Mouse (Mus musculus) heart, adult 11 months (tissue): ENCODE data around the gene Gm4969.

Experiments used
- DNase-seq: peaks from one replicate; pipeline ENCODE4 v3.0.0; 2022

Gm4969 gene

DNA sequence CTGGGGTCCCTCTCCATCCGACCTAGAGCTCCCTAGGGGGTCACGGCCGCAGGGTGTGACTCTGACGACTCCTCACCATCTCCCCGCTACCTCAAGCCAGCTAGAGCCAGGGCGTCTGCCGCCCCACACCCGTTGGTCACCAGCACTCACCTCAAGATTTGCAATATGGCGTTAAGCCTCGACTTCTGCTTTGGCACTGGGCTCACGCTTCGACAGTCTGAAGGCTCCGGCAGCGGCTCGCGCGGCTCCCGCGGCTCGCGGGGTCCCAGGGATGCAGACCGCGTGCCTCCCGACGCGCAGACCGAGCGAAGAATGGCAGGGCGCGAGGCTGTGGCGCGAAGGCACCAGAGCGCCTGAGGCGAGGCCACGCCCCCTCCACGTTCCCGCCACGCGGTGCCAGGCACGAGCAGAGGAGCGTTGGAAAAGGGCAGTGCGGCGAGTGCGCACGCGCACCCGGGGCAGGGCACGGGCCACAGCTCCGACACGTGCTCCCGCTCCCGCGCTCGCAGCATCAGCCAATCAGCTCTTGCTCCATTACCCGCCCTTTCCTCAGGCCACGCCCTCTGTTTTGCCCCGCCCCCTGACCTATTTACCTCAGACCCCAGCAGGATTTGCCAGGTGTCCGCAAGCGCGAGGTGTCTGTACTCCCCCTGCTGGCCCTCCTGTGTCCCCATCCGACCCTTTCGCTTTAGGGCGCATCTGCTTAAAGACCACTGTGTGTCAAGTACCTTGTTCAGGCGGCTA lies at the start of gene Gm4969:
TSS of gene Gm4969 (minus strand) at position 341 of the 744 bp plus-strand sequence.
- DNase-seq, result peak; percentile 97

DNA sequence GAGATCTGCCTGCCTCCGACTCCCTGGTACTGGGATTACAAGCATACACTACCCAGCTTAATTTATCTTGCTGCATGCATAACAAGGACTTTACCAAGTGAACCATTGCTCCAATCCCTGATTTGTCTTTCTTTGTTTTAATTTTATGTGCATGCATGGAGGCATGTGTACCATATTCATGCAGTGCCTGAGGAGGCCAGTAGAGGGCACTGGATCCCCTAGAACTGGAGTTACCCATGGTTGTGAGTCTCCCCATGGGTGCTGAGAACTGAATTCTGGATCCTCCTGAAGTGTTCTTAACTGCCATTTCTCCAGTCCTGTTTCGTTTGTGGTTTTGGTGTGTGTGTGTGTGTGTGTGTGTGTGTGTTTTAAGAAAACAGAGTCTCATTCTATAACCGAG lies 48.8 kb upstream of the Gm4969 start:
- no peak for DNase-seq

DNA sequence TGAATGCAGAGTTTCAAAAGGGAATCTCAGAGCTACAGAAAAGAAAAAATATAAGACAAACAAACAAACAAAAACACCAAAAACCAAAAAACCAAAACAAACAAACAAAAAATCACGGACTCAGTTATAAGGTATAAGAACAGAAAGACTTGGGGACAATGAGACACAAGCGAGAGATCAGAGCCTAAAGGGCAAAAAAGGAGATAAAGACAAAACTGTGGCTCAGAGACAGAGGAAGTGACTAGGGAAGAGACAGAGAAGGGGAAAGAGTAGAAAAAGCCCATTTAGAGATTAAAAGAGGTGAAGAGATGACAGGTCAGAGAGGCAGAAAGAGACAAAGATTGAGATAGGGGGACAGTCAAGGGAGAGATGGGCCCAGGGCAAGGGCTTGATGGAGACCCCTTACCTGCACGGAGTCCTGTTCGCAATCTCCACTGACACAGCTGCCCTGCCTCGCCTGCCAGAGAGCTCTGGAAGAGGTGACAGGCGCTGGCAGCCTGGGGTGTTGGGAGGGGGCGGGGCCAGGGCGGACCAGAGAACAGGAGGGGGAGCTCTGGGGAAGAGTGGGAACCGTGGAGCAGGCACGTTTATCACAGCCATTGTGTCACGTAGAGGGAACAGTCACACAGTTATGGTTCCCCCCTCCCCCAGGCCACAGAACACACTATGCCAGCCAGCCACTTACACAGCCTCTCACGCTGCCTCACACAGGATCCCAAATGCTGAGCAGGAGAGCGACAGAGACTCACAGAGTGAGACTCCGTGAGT lies 47.7 kb upstream of the Gm4969 start, which contains the start of gene Gipr:
TSS of gene Gipr (minus strand) at position 472 of the 768 bp plus-strand sequence.
- DNase-seq, result peak; percentile 96

DNA sequence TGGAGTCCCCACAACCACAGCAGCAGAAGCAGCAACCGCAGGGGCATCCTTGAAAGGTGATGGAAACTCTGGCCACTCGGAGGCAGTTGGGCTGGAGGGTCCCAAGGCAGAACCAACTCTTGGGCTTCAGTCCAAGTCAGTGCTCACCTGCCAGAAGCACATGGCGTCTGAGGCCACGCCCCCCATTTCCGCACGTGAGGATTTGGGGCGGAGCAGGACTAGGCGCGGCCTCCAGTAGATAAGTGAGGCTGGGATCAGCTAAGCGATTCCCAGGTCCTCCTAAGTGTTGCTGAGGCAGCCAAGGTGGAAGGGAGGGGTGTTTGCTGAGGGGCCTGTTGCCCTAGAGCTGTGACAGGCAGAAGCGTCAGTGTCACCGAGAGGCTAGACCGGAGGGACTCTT lies 46.8 kb upstream of the Gm4969 start:
- DNase-seq, result no peak

DNA sequence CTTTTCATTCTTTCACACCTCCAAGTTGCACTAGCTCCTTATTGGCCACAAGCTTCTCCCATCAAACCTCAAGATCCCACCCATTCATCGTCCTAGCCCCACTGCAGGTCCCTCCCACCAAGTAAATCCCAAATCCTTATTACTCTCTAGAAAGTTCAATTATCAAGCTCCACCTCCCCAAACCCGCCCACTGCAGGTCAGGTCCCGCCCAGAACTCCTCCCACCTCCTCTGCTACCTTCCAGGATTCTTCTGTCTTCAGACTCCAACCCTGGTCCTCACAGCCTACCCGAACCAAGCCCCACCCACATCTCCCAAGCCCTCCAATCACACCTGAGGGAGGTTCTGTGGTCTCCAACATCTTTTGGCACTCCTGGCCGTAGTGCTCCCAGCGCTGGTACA lies 46.0 kb upstream of the Gm4969 start:
- DNase-seq, result no peak

DNA sequence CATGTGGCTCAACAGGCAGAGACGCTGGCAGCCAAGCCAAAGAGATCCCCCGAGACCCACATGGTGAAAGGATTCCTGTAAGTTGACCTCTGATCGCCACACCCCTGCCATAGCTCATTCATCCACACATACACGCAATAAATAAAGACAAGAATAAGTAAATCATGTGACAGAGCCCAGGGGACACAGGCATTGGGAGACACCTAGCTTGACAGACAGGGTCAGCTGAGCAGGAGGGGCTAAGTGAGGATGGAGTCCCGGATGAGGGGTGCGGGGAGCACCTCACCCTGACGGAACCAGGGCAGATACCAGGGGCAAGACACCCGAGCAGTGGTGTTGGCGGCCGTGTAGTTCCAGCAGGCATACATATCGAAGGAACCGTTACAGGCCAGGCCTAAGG lies 45.6 kb upstream of the Gm4969 start:
- DNase-seq, result no peak

DNA sequence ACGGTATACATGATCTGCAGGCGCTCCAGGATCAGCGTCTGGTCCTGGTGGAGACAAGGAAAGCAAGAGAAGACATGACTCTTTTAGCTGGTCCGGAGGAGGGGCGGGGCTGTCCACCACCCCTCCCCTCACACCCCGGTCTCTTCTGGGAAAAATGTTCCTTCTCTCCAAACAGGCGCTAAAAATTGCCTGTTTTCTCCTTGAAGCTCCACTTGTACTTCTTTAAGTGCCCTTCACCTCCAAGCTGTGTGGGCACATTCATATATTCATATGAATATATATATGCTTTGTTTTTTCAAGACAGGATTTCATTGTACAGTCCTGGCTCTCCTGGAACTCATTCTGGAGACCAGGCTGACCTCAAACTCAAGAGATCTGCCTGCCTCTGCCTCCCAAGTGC lies 44.8 kb upstream of the Gm4969 start:
- DNase-seq, result no peak

DNA sequence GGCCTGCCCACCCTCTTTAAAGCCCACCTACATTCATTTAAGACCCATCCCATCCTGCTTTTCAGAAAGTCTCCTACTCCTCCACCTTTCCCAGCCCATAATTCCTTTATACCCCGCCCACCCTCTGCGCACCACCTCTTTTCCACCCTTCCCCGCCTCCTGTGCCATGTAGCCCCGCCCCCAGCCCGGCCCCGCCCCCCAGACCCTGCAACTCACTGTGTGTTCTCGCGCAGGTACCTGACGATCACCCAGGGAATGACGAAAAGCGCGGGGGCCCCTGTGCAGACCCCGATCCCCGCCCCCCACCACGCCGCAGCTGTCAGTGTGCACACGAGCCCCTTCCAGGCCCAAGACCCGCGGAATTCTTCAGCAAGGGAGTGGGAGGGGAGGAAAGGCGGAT lies 41.9 kb upstream of the Gm4969 start:
- DNase-seq, result no peak

DNA sequence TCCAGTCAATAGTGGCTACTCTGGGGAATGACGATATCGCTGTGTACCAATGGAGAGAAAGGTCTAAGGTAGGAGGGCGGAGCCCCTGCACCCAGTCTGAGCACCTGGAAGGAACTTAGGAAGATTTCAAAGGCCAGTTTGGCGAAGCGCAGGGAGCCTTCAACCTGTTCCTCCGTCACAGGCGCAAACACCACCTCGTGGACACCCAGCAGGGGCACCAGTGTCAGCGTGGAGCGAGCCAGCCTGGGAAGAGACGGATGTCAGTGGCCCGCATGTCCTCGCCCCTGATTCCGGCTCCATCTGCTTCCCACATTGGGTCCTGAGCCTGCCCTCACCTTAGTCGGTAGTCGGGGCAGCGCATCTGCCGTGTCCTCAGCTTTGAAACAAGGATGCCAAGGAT lies 41.2 kb upstream of the Gm4969 start:
- DNase-seq, result peak; percentile 90

DNA sequence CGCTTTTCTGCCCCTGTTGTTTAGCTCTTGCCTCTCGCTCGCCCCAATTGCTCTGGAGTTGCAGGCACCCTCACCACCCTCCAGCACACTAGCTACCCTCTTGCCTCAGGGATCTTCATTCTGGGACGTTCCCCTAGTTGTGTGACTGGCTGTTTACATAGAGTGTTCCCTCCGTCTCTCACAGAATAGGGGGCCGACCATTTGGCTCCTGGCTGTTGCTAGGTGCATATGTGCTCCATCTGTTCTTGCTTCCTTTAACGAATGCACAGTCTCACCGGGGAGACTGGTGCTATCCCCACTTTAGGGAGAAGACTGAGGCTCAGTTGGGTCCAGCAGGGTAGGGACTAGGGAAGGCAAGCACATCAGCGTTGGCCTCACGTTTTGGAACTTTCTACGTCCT lies 40.4 kb upstream of the Gm4969 start:
- peak; percentile 79 for DNase-seq

DNA sequence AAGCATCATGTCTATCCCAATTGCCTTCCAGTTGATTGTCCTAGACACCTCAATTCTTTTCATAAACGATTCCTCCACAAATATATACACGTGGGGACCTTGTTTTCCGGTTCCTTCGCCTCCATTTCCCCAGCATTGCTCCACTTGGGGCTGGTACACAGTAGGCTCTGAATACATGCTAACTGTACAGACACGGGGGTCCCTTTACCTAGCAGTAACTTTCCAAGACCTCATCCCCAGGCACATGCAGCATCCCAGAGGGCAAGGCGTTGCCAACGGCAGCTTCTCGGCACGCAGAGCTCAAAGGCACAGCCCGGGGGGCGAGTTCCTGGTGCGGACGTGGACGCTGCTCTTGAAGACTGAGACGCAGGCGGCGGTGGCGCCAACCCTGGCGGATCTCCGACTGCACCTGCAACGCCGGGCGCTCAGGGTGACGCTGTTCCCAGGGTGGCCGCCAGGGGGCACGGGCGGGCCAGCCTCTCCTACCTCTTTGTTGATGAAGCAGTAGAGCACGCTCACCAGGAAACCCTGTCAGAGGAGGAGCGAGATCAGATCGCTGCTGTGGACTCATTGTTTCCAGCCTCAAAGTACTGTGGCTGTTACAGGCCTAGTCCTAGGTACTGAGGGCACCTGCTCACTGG lies 39.1 kb upstream of the Gm4969 start:
- DNase-seq, result peak; percentile 98

DNA sequence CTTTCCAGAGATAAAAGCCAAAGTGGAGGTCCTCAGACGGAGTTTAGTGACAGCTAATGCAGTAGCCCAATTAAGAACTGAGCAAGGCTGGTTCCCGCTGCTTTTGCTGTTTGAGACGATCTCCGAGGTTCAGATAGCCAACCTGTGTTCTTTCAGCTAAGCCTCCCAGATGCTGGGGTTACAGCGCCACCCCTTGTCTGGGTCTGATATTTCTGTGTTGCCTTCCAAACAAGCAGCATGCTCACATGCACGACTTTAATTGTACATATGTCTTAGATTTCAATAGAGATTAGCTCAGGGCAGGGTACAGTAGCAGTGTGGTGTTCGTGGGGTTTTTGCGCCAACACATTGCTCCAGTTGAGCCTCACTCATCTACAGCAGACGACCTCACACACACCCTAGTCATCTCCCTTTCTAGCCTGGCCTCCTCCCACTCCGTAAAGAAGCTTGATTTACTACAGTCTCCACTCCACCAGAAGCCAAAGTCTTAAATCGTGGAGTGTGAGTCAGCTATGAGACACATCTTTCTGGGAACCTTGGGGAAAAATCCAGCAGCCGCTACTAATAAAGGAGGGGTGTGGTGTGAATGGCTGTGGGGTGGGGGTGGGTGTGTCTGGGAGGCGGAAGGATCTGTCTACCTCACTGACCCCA lies 37.8 kb upstream of the Gm4969 start:
- no peak for DNase-seq

DNA sequence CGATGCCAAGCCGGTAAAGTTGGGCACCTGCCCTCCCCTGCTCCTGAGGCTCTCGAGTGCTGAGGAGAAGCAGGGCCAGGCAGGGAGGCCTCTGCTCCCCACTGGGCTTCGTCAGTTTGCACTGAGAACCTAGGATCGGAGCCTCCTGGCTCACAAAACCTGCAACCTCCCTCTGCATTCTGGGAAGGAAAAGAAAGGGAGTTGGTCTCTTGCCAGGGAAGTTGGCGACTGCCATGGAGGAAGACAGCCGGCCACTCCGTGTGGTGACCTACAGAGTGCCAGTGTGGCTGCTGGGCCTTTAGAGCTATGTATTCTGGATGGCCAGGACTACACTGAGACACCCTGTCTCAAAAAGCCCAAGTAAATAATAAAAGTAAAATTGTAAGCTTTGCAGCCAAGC lies 36.6 kb upstream of the Gm4969 start:
- peak; percentile 82 for DNase-seq

DNA sequence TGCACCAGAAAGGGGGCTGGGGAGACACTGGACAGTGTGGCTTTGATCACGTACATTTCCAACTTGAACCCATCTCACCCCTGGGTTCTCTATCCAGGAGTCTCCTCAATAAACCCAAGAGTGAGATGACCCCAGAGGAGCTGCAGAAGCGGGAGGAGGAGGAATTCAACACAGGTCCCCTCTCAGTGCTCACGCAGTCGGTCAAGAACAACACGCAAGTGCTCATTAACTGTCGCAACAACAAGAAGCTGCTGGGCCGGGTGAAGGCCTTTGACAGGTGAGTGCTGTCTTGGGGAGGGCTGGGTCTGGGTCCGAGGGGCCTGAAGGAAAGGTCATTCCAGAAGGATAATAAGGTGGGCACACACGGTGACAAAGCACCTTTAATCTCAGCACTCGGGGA lies 33.0 kb upstream of the Gm4969 start:
- peak; percentile 92 for DNase-seq

DNA sequence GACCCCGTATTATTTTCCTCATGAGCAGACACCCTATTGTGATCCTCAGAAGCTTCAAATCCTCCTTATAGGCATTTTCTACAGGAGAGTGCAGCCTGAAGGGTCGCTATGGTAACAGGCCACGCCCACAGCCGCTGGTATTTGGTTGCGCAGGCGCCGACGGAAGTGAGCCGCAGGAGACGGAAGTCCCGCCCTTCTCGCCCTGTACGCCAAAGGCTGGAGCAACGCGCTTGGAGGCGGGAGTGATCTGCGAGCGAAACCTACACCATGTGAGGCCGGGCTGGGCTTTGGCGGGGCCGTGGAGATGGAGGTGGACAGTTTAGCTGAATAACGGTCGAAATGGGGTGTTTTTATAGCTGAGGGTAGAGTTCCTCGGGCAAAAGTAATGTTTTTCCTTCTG lies 31.5 kb upstream of the Gm4969 start, which contains the start of gene Snrpd2:
TSS of gene Snrpd2 (plus strand) at position 97 of the 400 bp plus-strand sequence.
- DNase-seq, result peak; percentile 99

DNA sequence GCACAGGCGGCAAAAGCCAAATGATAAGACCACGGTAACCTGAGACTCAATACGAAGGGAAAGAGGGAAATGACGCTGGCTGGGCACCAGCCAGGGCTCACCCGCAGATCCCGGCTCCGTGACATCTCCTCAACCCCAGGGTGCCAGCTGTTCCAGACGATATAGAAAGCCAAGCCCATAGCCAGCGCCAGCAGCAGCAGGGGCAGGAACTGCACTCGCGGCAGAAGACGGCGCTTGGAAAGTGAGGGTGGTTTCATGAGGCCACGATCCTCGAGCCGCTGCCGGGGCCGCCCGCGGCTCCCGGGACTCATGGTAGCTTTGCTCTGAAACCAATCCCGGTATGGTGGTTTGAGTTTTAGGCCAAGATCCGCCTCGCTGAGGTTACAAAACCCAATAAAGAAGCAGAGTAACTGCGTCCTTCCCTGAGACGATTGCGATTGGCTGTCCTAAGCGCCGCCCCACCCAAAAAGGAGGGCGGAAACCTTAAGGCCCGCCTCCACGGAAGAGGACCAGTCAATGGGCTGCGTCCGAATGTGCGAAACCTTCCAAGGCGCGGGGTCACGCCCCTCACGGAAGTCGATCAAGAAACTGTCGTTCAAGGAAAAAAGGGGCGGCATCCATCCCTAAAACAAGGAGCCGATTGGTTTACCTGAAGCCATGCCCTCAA lies 30.8 kb upstream of the Gm4969 start, which contains the start of gene Qpctl:
TSS of gene Qpctl (minus strand) at position 417 of the 667 bp plus-strand sequence.
- peak; percentile 100 for DNase-seq

DNA sequence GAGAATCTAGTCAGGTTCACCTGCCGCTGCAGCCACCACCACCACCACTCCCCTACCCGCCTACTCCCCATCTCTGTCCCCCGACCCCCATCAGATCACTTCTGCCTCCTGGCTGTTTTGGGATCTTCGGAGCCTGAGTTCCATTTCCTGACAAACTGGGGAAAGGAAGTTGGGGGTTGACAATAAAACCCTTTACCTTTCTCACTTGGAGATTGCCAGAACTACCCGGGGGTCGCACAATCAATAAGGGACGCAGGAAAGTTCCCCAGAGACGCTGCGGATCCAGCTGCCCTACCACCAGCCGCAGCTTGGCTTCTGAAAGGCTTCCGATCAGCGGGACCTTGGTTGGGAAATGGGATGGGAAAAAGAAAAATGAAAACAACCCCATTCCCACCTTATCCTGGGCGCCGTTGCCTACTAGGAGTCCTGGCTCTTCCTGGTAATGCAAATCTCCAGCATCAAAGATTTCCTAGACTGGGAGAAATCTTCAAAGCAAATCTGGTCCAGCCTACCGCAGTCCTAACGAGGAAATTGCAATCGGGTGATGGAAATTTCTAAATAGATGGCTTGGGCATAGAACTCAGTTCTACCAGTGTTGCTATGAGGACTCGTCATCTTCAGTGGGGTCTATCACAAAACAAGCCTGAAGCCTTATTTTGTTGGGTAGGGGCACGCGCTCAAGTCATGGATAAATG lies 30.2 kb upstream of the Gm4969 start:
- DNase-seq, result peak; percentile 87

DNA sequence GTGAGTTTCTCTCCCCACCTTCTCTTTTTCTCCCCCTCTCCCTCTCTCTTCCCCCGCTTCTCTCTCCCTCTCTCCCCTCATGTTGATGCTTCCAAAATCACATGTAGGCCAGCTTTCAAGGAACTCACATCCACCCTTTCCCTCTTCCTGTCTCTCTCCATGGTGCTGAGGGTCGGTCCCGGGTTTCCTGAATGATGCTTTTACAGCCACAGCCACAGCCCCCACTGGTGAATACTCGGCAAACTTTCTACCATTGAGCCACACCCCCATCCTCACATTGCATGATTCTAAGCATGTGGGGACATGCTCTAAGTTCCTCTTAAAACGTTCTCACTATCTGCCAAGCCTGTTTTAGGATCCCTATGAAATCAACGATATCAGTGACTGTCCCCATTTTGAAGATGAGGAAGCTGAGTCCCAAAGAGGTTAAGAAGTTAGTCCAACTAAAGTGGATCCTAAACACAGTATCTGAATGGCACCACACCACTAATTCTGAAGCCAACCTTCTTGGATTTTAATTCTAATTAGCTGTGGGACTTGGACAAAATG lies 29.4 kb upstream of the Gm4969 start:
- DNase-seq, result no peak

DNA sequence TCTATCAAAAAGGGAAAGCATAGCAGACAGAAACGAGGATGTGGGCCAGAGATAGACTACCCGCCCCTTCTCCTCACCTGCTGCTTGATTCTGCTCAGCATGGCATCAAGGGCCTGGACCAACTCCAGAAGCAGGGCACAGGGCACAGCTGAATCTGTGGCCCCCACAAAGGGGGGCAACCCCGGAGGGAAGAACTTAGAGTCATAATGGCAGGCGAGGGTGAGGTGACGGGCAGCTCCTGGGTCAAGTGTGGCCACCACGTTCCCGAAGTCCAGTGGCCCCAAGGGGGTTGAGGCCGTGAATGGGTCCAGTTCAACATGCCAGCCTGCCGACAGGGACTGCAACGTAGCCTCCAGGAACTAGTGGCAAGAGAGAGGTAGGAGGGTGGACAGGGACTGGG lies 28.6 kb upstream of the Gm4969 start:
- peak; percentile 91 for DNase-seq

DNA sequence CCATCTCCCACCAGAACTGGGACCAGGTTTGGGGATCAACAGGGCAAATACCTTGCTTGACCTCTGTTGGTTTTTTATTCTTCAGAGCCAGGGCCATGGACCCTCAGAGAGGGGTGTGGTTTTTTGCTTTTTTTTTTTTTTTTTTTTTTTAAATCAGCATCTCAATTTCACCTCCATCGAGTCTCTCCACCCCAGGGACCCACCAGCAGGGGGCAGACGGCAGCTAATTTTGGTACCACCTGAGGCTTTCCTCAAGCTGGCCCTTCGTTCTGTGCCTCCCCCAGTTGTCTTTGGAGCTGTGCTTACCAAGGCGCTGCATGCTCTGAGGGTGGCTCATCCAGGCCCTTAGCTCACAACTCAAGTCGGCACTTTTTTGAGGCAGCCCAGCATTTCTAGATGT lies 19.2 kb upstream of the Gm4969 start:
- peak; percentile 90 for DNase-seq

DNA sequence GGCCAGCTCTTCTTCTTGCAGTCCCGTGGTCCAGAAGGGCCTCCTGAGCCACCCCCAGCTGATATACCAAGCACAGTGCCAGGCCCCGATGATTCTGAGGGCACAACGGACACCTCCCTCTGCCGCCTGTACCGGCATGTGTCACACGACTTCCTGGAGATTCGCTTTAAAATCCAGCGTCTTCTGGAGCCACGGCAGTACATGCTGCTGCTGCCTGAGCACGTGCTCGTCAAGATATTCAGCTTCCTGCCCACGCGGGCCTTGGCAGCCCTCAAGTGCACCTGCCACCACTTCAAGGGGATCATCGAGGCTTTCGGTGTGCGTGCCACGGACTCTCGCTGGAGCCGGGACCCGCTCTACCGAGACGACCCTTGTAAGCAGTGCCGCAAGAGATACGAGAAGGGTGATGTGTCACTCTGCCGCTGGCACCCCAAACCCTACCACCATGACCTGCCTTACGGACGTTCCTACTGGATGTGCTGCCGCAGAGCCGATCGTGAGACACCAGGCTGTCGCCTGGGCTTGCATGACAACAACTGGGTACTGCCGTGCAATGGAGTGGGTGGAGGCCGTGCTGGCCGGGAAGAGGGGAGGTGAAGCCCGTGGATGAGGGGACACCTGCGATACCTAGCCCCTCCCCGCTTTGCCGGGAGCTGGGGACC lies 18.6 kb upstream of the Gm4969 start:
- DNase-seq, result peak; percentile 94
